Mouse (Mus musculus) neural tube, embryonic 11.5 days (tissue): ENCODE measurements around the gene Inpp5b. TPM values are rescaled to one million over a fixed set of nuclear protein-coding genes. Genes with fewer than 3 reads are reported as not detected.

Experiments
- ATAC-seq: fragments of 200-750 bp; cut with Nextera tagmentation; 2 replicates; pipeline ENCODE4 v1.8.0; 2017; ENCODE audit warnings: moderate number of reproducible peaks, mild to moderate bottlenecking, moderate TSS enrichment, moderate library complexity; ENCODE audit not compliant: insufficient read depth, low FRiP score, low TSS enrichment
- DNase-seq: peaks from one replicate; pipeline ENCODE4 v3.0.0-alpha.2; 2015; ENCODE audit warnings: low spot score
- H3K27ac ChIP-seq: fragments of 300-500 bp; sonication (generic); 2 replicates; pipeline ENCODE4 v1.5.1; 2014; ENCODE audit warnings: low read depth, mild to moderate bottlenecking, low read length
- H3K27me3 ChIP-seq: fragments of 300-500 bp; sonication (generic); 2 replicates; pipeline ENCODE4 v1.6.1; 2014; ENCODE audit warnings: mild to moderate bottlenecking, low read length, mixed read lengths; ENCODE audit not compliant: control insufficient read depth, insufficient read depth
- H3K36me3 ChIP-seq: fragments of 300-500 bp; sonication (generic); 2 replicates; pipeline ENCODE4 v1.6.1; 2014; ENCODE audit warnings: mild to moderate bottlenecking, low read length, moderate library complexity, mixed read lengths; ENCODE audit not compliant: control insufficient read depth, insufficient read depth
- H3K4me1 ChIP-seq: fragments of 300-500 bp; sonication (generic); 2 replicates; pipeline ENCODE4 v1.6.1; 2014; ENCODE audit warnings: low read length, mixed read lengths; ENCODE audit not compliant: control insufficient read depth, insufficient read depth
- H3K4me2 ChIP-seq: fragments of 300-500 bp; sonication (generic); 2 replicates; pipeline ENCODE4 v1.6.1; 2014; ENCODE audit warnings: low read depth, mild to moderate bottlenecking, moderate library complexity
- H3K4me3 ChIP-seq: fragments of 300-500 bp; sonication (generic); 2 replicates; pipeline ENCODE4 v1.5.1; 2014; ENCODE audit warnings: low read depth, low read length
- H3K9ac ChIP-seq: fragments of 300-500 bp; sonication (generic); 2 replicates; pipeline ENCODE4 v1.6.1; 2014; ENCODE audit warnings: mild to moderate bottlenecking, low read length
- H3K9me3 ChIP-seq: fragments of 300-500 bp; sonication (generic); 2 replicates; pipeline ENCODE4 v1.6.1; 2016; ENCODE audit warnings: low read length; ENCODE audit not compliant: control insufficient read depth
- WGBS: fragments of 180-500 bp; shearing (Covaris S2); extraction: QIAGEN DNeasy Blood & Tissue Kit; methylation state at CpG from one replicate; pipeline ENCODE4 v1.1.7; 2014; 5-methylcytosine and 5-hydroxymethylcytosine counted together
- polyA plus RNA-seq: library from polyadenylated mRNA; unstranded; fragments of >200 nt; fragmentation: Nextera tagmentation; extraction: Ambion mirVana; gene quantifications from 2 replicates; pipeline ENCODE4 v1.2.1, GENCODE M21; 2014

Inpp5b gene
- polyA plus RNA-seq, 1 experiment from 2014 or later, result 24.9 TPM

- Histone ChIP-seq H3K4me2 (no peak overlapping the region), H3K36me3 (peaks cover 2% of the 10 kb centered on the region), H3K4me1 (no peaks in the 10 kb centered on the region), H3K9me3 (no peaks in the 10 kb centered on the region), H3K27ac (no peak overlapping the region), H3K27me3 (no peaks in the 10 kb centered on the region), H3K9ac (no peak overlapping the region), H3K4me3 (no peak overlapping the region)
- ATAC-seq (no peak), DNase-seq (no peak)
- WGBS, result 88% methylated on average over 8 of the region's 8 CpGs
Measured at GRCm38 (mm10) chr4:124792114-124792513, 50.5 kb downstream of the Inpp5b start.

GRCm38 (mm10) chr4:124796141-124796540, 54.5 kb downstream of the Inpp5b start:
- H3K27ac ChIP-seq, result no peak overlapping the region
- no peaks in the 10 kb centered on the region for H3K4me1 ChIP-seq
- DNase-seq (no peak), ATAC-seq (no peak)
- no peaks in the 10 kb centered on the region; the same call in 1 of the 2 replicates for H3K36me3 ChIP-seq
- H3K4me3 ChIP-seq, result no peak overlapping the region
- H3K27me3 ChIP-seq, result no peaks in the 10 kb centered on the region
- H3K9me3 ChIP-seq, result no peaks in the 10 kb centered on the region
- 92% methylated on average over 8 of the region's 8 CpGs for WGBS
- H3K9ac ChIP-seq, result no peak overlapping the region
- H3K4me2 ChIP-seq, result no peak overlapping the region

GRCm38 (mm10) chr4:124796913-124797312, 55.3 kb downstream of the Inpp5b start:
- Histone ChIP-seq H3K4me3 (no peak overlapping the region), H3K27ac (no peak overlapping the region), H3K27me3 (no peaks in the 10 kb centered on the region), H3K9ac (no peak overlapping the region), H3K36me3 (no peaks in the 10 kb centered on the region; the same call in 1 of the 2 replicates), H3K9me3 (no peaks in the 10 kb centered on the region), H3K4me2 (no peak overlapping the region), H3K4me1 (no peaks in the 10 kb centered on the region)
- ATAC-seq (no peak), DNase-seq (no peak)
- 88% methylated on average over 2 of the region's 2 CpGs for WGBS

- 3% methylated on average over 20 of the region's 21 CpGs for WGBS
- Histone ChIP-seq H3K4me3 (peak within 1 kb of the TSS; percentile 73), H3K27ac (peak within 1 kb of the TSS; percentile 95), H3K9me3 (no peaks in the 10 kb centered on the region), H3K4me2 (peak within 1 kb of the TSS; percentile 89), H3K9ac (peak within 1 kb of the TSS; percentile 94), H3K36me3 (peaks cover 2% of the 10 kb centered on the region; the same call in 1 of the 2 replicates), H3K4me1 (peaks cover 7% of the 10 kb centered on the region), H3K27me3 (no peaks in the 10 kb centered on the region)
- peak; percentile 92 for DNase-seq
- ATAC-seq, result peak; percentile 72
Measured at GRCm38 (mm10) chr4:124801552-124802308, 60.1 kb downstream of the Inpp5b start, which contains the start of gene Mtf1. TSS of gene Mtf1 (plus strand) at chr4:124802104.

- Histone ChIP-seq H3K27me3 (no peaks in the 10 kb centered on the region), H3K4me2 (peak overlapping the region; percentile 89), H3K9me3 (no peaks in the 10 kb centered on the region), H3K36me3 (peaks cover 2% of the 10 kb centered on the region; the same call in 1 of the 2 replicates), H3K4me1 (peaks cover 7% of the 10 kb centered on the region), H3K4me3 (peak overlapping the region; percentile 73), H3K9ac (peak overlapping the region; percentile 94), H3K27ac (peak overlapping the region; percentile 95)
- DNase-seq (peak; percentile 97), ATAC-seq (peak; percentile 99)
- WGBS, result 3% methylated on average over 52 of the region's 53 CpGs
Measured at GRCm38 (mm10) chr4:124802309-124803260, 60.9 kb downstream of the Inpp5b start.

GRCm38 (mm10) chr4:124803406-124803805, 61.8 kb downstream of the Inpp5b start:
- Histone ChIP-seq H3K27ac (no peak overlapping the region), H3K9ac (no peak overlapping the region; the same call in 1 of the 2 replicates)
- ATAC-seq, result no peak

GRCm38 (mm10) chr4:124808511-124808910, 66.9 kb downstream of the Inpp5b start:
- no peaks in the 10 kb centered on the region for H3K9me3 ChIP-seq
- H3K4me3 ChIP-seq, result no peak overlapping the region
- WGBS, result 87% methylated on average over 5 of the region's 5 CpGs
- H3K27me3 ChIP-seq, result no peaks in the 10 kb centered on the region
- peaks cover 2% of the 10 kb centered on the region for H3K4me1 ChIP-seq
- DNase-seq (no peak), ATAC-seq (no peak)
- H3K36me3 ChIP-seq, result peaks cover 2% of the 10 kb centered on the region; the same call in 1 of the 2 replicates
- H3K4me2 ChIP-seq, result no peak overlapping the region
- H3K27ac ChIP-seq, result no peak overlapping the region
- no peak overlapping the region for H3K9ac ChIP-seq

More at GRCm38 (mm10) chr4:124803406-124803805, 61.8 kb downstream of the Inpp5b start:
- Histone ChIP-seq H3K9me3 (no peaks in the 10 kb centered on the region), H3K27me3 (no peaks in the 10 kb centered on the region), H3K4me2 (peak overlapping the region; percentile 89), H3K4me3 (peak overlapping the region; percentile 73), H3K4me1 (peaks cover 7% of the 10 kb centered on the region), H3K36me3 (peaks cover 2% of the 10 kb centered on the region; the same call in 1 of the 2 replicates)
- 88% methylated on average over 6 of the region's 6 CpGs for WGBS
- no peak for DNase-seq

- no peaks in the 10 kb centered on the region for H3K27me3 ChIP-seq
- ATAC-seq (no peak), DNase-seq (no peak)
- no peak overlapping the region for H3K4me2 ChIP-seq
- H3K9me3 ChIP-seq, result no peaks in the 10 kb centered on the region
- H3K27ac ChIP-seq, result no peak overlapping the region
- H3K4me3 ChIP-seq, result no peak overlapping the region
- WGBS, result 86% methylated on average over 9 of the region's 9 CpGs
- no peak overlapping the region for H3K9ac ChIP-seq
- H3K36me3 ChIP-seq, result peaks cover 2% of the 10 kb centered on the region; the same call in 1 of the 2 replicates
- no peaks in the 10 kb centered on the region; the same call in 1 of the 2 replicates for H3K4me1 ChIP-seq
Measured at GRCm38 (mm10) chr4:124809136-124809883, 67.7 kb downstream of the Inpp5b start.
